Mouse (Mus musculus) small intestine, adult 2 months (tissue): ENCODE results near the gene Dnaja1. TPM values are rescaled to one million over a fixed set of nuclear protein-coding genes. Genes with fewer than 3 reads are reported as not detected.

Experiments used
- H3K27ac ChIP-seq: fragments of 200-500 bp; 2 replicates; pipeline ENCODE4 v1.5.1; 2012; ENCODE audit warnings: low read depth, low read length, control low read depth, inconsistent platforms; ENCODE audit not compliant: insufficient read depth
- H3K27me3 ChIP-seq: fragments of 200-500 bp; 2 replicates; pipeline ENCODE4 v1.6.1; 2012; ENCODE audit warnings: mild to moderate bottlenecking, moderate library complexity, low read length, inconsistent platforms; ENCODE audit not compliant: control insufficient read depth, insufficient read depth
- H3K36me3 ChIP-seq: fragments of 200-500 bp; 2 replicates; pipeline ENCODE4 v1.6.1; 2012; ENCODE audit warnings: mild to moderate bottlenecking, low read length, control low read depth, inconsistent platforms; ENCODE audit not compliant: control insufficient read depth, insufficient read depth
- H3K4me1 ChIP-seq: fragments of 200-500 bp; 2 replicates; pipeline ENCODE4 v1.6.1; 2012; ENCODE audit warnings: low read length, inconsistent platforms, mixed read lengths; ENCODE audit not compliant: control insufficient read depth, insufficient read depth, insufficient read length
- H3K4me3 ChIP-seq: fragments of 200-500 bp; 2 replicates; pipeline ENCODE4 v1.5.1; 2012; ENCODE audit warnings: low read depth, mild to moderate bottlenecking, control low read depth, inconsistent platforms, low read length, moderate library complexity
- CTCF ChIP-seq: fragments of 200-500 bp; IDR thresholded peaks from 2 replicates; pipeline ENCODE4 v1.5.1; 2012; ENCODE audit warnings: low read depth, mild to moderate bottlenecking, control low read depth, inconsistent platforms, low read length, moderate library complexity, mixed read lengths; ENCODE audit not compliant: insufficient replicate concordance, insufficient read length; ENCODE audit errors: extremely low read depth
- POLR2A ChIP-seq: fragments of 200-500 bp; IDR thresholded peaks from 2 replicates; pipeline ENCODE4 v1.6.1; 2012; ENCODE audit warnings: low read depth, mild to moderate bottlenecking, control low read depth, inconsistent platforms, low read length, moderate library complexity
- WGBS: fragments of 180-500 bp; shearing (Covaris S2); methylation state at CpG from one replicate; pipeline ENCODE4 v1.1.7; 2018; 5-methylcytosine and 5-hydroxymethylcytosine counted together
- polyA plus RNA-seq: library from polyadenylated mRNA; depleted of rRNA; stranded (reverse); fragments of >200 nt; gene quantifications from 2 replicates; pipeline ENCODE4 v1.2.3, GENCODE M21; 2012

The Dnaja1 gene
- polyA plus RNA-seq, 1 experiment: 1.6 TPM

DNA sequence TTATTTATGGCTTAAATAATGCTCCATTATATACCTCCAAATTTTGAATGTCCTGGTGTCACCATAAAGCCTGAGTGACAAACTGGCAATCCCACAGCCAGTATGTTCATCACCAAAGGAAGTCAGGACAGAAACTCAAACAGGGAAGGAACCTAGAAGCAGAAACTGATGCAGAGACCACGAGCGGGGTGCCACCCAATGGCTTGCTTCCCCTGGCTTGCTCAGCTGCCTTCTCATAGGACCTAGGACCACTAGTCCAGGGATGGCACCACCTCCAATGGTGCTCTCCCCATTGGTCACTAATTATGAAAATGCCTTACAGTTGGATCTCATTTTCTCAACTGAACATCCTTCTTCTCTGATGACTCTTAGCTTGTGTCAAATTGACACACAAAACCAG lies 38.6 kb upstream of the Dnaja1 start:
- H3K4me1 ChIP-seq: no peaks in the 10 kb centered on the region
- H3K4me3 ChIP-seq: no peak overlapping the region
- TF ChIP-seq CTCF: no peak
- TF ChIP-seq POLR2A: no peak
- H3K36me3 ChIP-seq: peaks cover 14% of the 10 kb centered on the region
- WGBS: 76% methylated on average over 2 of the region's 2 CpGs
- no peak overlapping the region for H3K27ac ChIP-seq
- no peaks in the 10 kb centered on the region for H3K27me3 ChIP-seq

DNA sequence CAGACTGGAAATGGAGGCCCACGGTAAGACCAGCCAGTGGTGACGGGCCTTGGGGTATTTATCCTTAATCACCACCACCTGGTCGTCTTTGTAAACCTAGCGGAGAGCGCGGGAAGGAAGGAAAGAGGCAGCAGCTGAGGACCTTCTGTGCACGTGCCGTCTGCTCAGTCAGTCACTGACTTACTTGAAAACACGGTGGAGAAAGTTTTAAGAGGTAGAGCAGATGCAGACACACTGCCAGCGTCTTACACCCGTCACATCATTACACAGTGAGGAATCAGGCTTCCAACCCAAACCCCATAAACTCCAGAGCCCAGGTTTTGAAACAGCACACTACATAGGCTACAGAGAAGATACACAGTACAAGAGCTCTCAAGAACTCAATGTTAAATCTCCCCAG lies 30.9 kb upstream of the Dnaja1 start:
- TF ChIP-seq POLR2A: no peak
- no peak for TF ChIP-seq CTCF
- Histone ChIP-seq H3K4me1 (no peaks in the 10 kb centered on the region), H3K27ac (no peak overlapping the region), H3K36me3 (peaks cover 41% of the 10 kb centered on the region), H3K27me3 (no peaks in the 10 kb centered on the region), H3K4me3 (no peak overlapping the region)
- WGBS: 88% methylated on average over 11 of the region's 11 CpGs

DNA sequence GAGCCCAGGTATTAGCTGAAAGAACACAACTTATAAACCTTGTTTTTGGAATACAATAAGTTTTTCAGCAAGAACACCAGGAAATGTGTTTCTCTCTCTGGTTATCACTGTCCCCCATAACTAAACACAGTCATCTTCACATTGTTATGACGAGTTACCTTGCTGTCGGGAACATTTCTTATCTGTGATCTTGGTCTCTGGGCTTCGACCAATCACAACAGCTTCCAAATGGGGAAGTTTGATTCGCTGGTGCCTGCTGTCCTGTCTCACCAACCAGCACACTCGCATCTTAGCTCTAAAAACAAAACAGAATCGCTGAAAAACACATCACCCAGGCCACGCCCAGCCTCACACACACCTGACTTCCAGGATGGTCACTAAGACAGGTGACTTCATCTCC lies 24.9 kb upstream of the Dnaja1 start:
- no peaks in the 10 kb centered on the region for H3K27me3 ChIP-seq
- H3K4me1 ChIP-seq: peaks cover 14% of the 10 kb centered on the region; the same call in 1 of the 2 replicates
- H3K36me3 ChIP-seq: peaks cover 28% of the 10 kb centered on the region
- TF ChIP-seq POLR2A (no peak), CTCF (no peak)
- 72% methylated on average over 7 of the region's 7 CpGs for WGBS
- no peak overlapping the region for H3K4me3 ChIP-seq
- no peak overlapping the region for H3K27ac ChIP-seq

DNA sequence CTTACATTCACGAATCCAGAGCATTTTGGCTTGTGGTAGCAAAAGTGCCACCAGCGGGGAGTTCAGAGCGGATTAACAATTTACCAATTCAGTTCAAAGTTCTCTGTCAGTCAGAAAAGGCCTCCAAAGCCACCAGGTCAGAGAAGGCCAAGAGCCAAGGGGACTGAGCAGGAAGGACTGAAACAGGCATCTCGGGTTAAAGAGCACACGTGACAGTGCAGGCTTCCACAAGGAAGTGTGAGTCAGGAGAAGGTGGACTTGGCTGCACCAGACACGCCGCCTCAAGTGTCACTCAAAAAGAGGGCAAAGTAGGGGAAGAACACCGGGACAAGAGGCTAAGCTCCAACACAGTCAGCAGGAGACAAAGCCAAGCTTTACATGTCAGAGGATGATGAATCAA lies 21.7 kb upstream of the Dnaja1 start:
- Histone ChIP-seq H3K4me3 (no peak overlapping the region), H3K4me1 (peaks cover 22% of the 10 kb centered on the region; the same call in 1 of the 2 replicates), H3K27ac (peak overlapping the region; percentile 92), H3K36me3 (peaks cover 9% of the 10 kb centered on the region), H3K27me3 (no peaks in the 10 kb centered on the region)
- 23% methylated on average over 8 of the region's 8 CpGs for WGBS
- TF ChIP-seq CTCF (no peak), POLR2A (no peak; the same call in 1 of the 2 replicates)

DNA sequence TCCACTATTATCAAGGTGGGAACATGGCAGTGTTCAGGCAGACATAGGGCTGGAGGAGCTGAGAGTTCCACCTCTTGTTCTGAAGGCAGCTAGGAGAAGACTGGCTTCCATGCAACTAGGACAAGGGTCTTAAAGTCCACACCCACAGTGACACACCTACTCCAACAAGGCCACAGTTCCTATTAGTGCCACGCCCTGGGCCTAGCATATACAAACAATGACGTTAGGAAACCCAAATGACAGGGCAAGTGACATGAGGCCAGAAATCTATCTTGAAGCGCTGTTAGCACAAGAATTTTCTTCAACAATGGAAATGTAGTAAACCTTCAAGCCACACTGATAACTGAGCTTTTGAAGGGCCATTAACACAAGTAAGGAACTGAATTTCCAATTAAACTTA lies 20.2 kb upstream of the Dnaja1 start:
- TF ChIP-seq CTCF (no peak), POLR2A (no peak)
- 38% methylated on average over 3 of the region's 3 CpGs for WGBS
- H3K4me3 ChIP-seq: no peak overlapping the region
- H3K27me3 ChIP-seq: no peaks in the 10 kb centered on the region
- 0 out of 2 replicates have a peak, but pooled peaks cover under 1% of the 10 kb centered on the region for H3K36me3 ChIP-seq
- peak overlapping the region; percentile 92 for H3K27ac ChIP-seq
- H3K4me1 ChIP-seq: peaks cover 22% of the 10 kb centered on the region; the same call in 1 of the 2 replicates

DNA sequence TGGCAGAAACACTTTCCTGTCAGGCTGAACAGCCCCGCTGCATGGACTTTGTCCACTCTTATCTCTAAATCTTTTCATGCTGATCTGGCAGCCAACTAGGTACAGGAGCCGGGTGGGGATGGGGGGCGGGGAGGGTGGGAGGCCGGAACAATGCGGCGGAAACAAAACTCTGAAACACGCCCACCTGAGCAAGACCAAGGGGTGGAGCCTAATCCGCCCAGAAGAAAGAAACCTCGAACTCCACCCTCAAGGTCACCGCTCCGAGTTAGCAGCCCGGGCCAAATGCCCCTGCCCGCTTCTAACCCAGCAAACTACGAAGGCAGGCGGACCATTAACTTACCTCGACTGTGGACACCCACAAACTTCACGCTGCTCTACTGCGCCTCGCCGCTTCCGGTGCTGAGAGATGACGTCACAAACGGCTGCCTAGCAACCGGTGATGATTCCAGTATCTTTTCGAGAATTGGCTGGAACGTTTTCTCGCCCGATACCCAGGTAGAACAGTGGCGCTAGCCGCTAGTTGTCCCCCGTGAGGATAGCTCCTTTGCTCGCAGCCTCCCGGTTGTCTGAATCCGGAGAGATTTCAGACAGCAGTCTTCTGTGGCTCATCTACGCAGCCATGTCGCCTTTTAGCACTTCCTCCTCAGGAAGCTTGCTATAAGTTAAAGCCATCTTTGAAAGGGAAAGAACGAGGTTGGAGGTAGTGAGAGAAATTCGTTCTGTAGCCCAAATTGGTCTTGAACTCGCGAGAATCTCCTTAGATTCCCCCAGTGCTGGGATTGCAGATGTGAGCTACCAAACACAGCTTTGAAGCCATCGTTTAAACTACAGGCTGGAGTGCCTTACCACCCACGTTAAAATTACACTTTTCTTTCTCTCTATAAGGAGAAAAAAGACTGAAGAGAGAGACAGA lies 18.9 kb upstream of the Dnaja1 start, which contains the start of gene Aptx:
Gene Aptx, minus strand, starts transcription at position 398 of the 913 bp plus-strand sequence.
- peak within 1 kb of the TSS; percentile 96 for H3K27ac ChIP-seq
- H3K4me1 ChIP-seq: peaks cover 22% of the 10 kb centered on the region; the same call in 1 of the 2 replicates
- no peaks in the 10 kb centered on the region for H3K27me3 ChIP-seq
- TF ChIP-seq POLR2A (peak; percentile 93), CTCF (peak; percentile 10; the same call in 1 of the 2 replicates)
- H3K4me3 ChIP-seq: peak within 1 kb of the TSS; percentile 65
- no peaks in the 10 kb centered on the region for H3K36me3 ChIP-seq
- under 1% methylated on average over 42 of the region's 42 CpGs for WGBS

DNA sequence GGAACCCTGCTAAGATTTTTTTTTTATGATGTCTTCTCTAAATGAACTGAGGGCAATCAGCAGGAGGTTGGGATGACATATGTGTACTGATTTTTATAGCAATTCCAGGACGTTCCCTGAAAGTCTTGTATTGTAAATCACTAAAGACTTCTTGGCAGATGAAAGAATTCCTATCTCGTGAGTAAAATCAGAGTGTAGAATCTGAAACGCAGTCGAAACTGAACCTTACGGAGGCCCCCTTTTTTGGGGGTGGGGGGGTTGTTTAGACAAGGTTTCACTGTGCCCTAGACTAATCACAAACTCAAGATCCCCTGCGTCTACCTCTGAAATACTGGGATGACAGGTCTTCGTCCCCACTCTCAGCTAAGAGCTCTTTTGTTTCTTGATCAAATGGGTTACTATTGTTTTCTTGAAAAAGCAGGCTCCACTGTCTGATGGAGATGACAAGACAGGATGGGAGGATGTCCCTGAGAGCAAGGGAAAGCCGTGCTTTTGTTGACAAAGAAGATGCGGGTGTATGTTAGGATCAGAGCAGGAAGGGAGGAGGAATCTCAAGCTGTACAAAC lies 18.2 kb upstream of the Dnaja1 start:
- no peak for TF ChIP-seq CTCF
- TF ChIP-seq POLR2A: no peak
- H3K27ac ChIP-seq: peak overlapping the region; percentile 96
- H3K4me1 ChIP-seq: peaks cover 22% of the 10 kb centered on the region; the same call in 1 of the 2 replicates
- no peak overlapping the region; the same call in 1 of the 2 replicates for H3K4me3 ChIP-seq
- H3K27me3 ChIP-seq: no peaks in the 10 kb centered on the region
- H3K36me3 ChIP-seq: no peaks in the 10 kb centered on the region
- 16% methylated on average over 9 of the region's 9 CpGs for WGBS
